Mouse (Mus musculus) fibroblast of lung, adult 2 months (primary cell): ENCODE measurements around the gene Asb13.

Source experiments
- DNase-seq: peaks from one replicate; pipeline ENCODE4 v3.0.0-alpha.2; 2011; ENCODE audit warnings: low read depth

Asb13 gene

GRCm38 (mm10) chr13:3633895-3634811, at the start of gene Asb13:
Gene Asb13 (plus strand): TSS chr13:3634032.
- peak; percentile 60 for DNase-seq

GRCm38 (mm10) chr13:3590789-3591188, 43.0 kb upstream of the Asb13 start:
- DNase-seq, result no peak

- no peak for DNase-seq
Measured at GRCm38 (mm10) chr13:3594311-3594710, 39.5 kb upstream of the Asb13 start.

- no peak for DNase-seq
Measured at GRCm38 (mm10) chr13:3596232-3596631, 37.6 kb upstream of the Asb13 start.

GRCm38 (mm10) chr13:3609780-3610117, 24.1 kb upstream of the Asb13 start:
- DNase-seq, result no peak

GRCm38 (mm10) chr13:3610118-3610794, 23.6 kb upstream of the Asb13 start:
- DNase-seq, result no peak

GRCm38 (mm10) chr13:3610795-3611438, 22.9 kb upstream of the Asb13 start, which contains the start of gene Fam208b:
Gene Fam208b (minus strand): TSS chr13:3611108.
- DNase-seq, result peak; percentile 98

GRCm38 (mm10) chr13:3627139-3627538, 6.7 kb upstream of the Asb13 start:
- no peak for DNase-seq

GRCm38 (mm10) chr13:3628102-3628501, 5.7 kb upstream of the Asb13 start:
- DNase-seq, result no peak

GRCm38 (mm10) chr13:3632551-3632950, 1.3 kb upstream of the Asb13 start:
- DNase-seq, result no peak

GRCm38 (mm10) chr13:3633131-3633530, 701 bp upstream of the Asb13 start:
- no peak for DNase-seq

GRCm38 (mm10) chr13:3635076-3635475, 1.2 kb downstream of the Asb13 start:
- no peak for DNase-seq

- no peak for DNase-seq
Measured at GRCm38 (mm10) chr13:3636797-3637196, 3.0 kb downstream of the Asb13 start.

GRCm38 (mm10) chr13:3642049-3642448, 8.2 kb downstream of the Asb13 start:
- DNase-seq, result no peak

GRCm38 (mm10) chr13:3642538-3642937, 8.7 kb downstream of the Asb13 start:
- no peak for DNase-seq

GRCm38 (mm10) chr13:3644871-3645270, 11.0 kb downstream of the Asb13 start:
- no peak for DNase-seq

GRCm38 (mm10) chr13:3645919-3646318, 12.1 kb downstream of the Asb13 start:
- no peak for DNase-seq

- no peak for DNase-seq
Measured at GRCm38 (mm10) chr13:3646566-3646965, 12.7 kb downstream of the Asb13 start.

- no peak for DNase-seq
Measured at GRCm38 (mm10) chr13:3650569-3650968, 16.7 kb downstream of the Asb13 start.

GRCm38 (mm10) chr13:3654432-3654831, 20.6 kb downstream of the Asb13 start:
- no peak for DNase-seq

GRCm38 (mm10) chr13:3659163-3660160, 25.6 kb downstream of the Asb13 start:
- DNase-seq, result no peak
